Mouse (Mus musculus): ENCODE results near the gene Ckap2l. TPM values are rescaled to one million over a fixed set of nuclear protein-coding genes. Genes with fewer than 3 reads are reported as not detected.

Gene Ckap2l
- total and polyA plus RNA-seq, 2 experiments from 2014 or later: 9.1 to 9.8 TPM

DNA sequence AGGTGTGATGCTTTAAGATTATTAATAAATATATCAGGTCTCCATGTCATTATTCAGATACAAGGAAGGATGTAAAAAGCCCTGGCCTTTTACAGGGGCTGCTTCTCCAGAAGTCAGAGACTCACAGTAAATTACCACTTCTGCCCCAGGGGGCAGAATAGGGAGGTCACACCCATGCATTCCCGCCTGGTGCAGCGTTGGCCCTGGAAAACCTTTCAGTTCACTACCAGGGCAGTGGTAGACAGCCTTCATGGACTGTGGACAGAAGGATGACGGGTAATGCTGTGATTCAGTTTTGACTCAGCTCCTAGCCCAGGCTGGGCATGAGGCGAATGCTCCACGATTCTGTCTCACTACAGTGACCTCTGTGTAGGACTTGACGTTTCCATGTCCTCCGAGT, 50.6 kb downstream of the Ckap2l start:
- WGBS: 87% methylated on average over 7 of the region's 7 CpGs
- Histone ChIP-seq H3K36me3 (ENCODE audit: insufficient read depth) (no peaks in the 10 kb centered on the region), H3K27ac (ENCODE audit: low read depth, low read length) (no peak overlapping the region), H3K9ac (no peak overlapping the region), H3K4me1 (ENCODE audit: insufficient read depth) (no peaks in the 10 kb centered on the region), H3K27me3 (ENCODE audit: insufficient read depth, low read length) (no peaks in the 10 kb centered on the region), H3K4me3 (ENCODE audit: low read depth, low read length) (no peak overlapping the region), H3K9me3 (ENCODE audit: low read length) (no peaks in the 10 kb centered on the region), H3K4me2 (ENCODE audit: low read depth) (no peak overlapping the region)
- TF ChIP-seq CTCF (IDR thresholded peaks at IDR 0.05; ENCODE audit: low read depth): no peak
- DNase-seq (no peak), ATAC-seq (no peak)

DNA sequence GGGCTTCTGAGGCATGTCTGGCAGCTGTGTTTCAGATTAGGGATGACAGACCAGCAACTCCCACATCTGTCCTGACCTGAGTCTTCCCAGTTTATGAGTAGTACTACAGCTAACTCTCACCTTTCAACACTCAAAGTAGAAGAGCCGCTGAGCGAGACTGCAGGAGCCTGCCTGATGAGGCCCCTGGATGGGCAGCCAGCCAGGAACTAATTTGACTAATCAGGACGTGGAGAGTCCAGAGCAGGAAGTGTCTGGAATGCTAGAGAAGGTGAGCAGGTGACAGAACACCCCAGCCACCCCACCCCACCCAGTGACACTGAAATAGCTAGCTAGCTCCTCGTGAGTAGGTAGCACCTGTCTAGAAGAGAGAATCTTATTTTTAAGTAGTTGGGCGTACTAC, 51.4 kb downstream of the Ckap2l start:
- DNase-seq: no peak
- WGBS: 45% methylated on average over 5 of the region's 5 CpGs
- Histone ChIP-seq H3K9me3 (ENCODE audit: low read length) (no peaks in the 10 kb centered on the region), H3K4me1 (ENCODE audit: insufficient read depth) (no peaks in the 10 kb centered on the region), H3K27me3 (ENCODE audit: insufficient read depth, low read length) (no peaks in the 10 kb centered on the region), H3K36me3 (ENCODE audit: insufficient read depth) (no peaks in the 10 kb centered on the region), H3K4me3 (ENCODE audit: low read depth, low read length) (no peak overlapping the region), H3K4me2 (ENCODE audit: low read depth) (no peak overlapping the region), H3K27ac (ENCODE audit: low read depth, low read length) (no peak overlapping the region), H3K9ac (no peak overlapping the region)
- no peak for TF ChIP-seq CTCF (IDR thresholded peaks at IDR 0.05; ENCODE audit: low read depth)
- ATAC-seq: no peak

DNA sequence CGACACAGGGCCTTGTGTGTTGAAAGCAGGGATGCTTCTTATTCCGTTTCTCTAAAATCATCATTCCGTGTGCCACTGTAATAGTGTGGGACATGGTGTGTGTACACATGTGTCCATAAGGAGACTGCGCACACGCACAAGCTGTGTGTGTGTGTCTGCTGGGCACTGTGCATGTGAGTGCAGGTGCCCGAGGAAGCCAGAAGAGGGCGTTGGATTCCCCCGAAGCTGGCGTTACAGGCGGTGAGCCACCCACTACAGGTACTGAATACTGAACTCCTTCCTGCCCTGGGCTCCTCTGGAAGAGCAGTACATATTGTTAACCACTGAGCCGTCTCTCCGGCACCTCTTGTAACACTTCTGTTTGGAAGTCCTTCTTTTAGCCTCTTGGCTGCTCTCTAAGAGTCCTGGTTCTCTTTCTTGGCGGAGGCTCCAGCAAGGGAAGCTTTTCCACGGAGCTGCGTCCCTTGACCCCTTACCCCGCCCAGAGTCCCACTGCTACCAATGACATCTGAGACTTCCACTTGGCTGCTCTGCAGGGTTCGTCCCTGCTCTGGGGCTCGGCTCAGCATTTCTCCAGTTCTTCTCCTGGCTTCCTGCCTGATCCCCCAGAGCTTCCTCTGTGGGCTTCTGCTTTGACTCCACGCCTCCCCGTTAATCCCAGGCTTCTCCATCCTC, 52.4 kb downstream of the Ckap2l start:
- no peak overlapping the region for H3K9ac ChIP-seq
- H3K4me1 ChIP-seq (ENCODE audit: insufficient read depth): no peaks in the 10 kb centered on the region
- WGBS: 84% methylated on average over 20 of the region's 20 CpGs
- H3K4me2 ChIP-seq (ENCODE audit: low read depth): no peak overlapping the region
- H3K36me3 ChIP-seq (ENCODE audit: insufficient read depth): no peaks in the 10 kb centered on the region
- no peak for DNase-seq
- TF ChIP-seq CTCF (IDR thresholded peaks at IDR 0.05; ENCODE audit: low read depth): no peak
- H3K27ac ChIP-seq (ENCODE audit: low read depth, low read length): no peak overlapping the region
- no peak for ATAC-seq
- H3K9me3 ChIP-seq (ENCODE audit: low read length): no peaks in the 10 kb centered on the region
- no peaks in the 10 kb centered on the region for H3K27me3 ChIP-seq (ENCODE audit: insufficient read depth, low read length)
- H3K4me3 ChIP-seq (ENCODE audit: low read depth, low read length): no peak overlapping the region

DNA sequence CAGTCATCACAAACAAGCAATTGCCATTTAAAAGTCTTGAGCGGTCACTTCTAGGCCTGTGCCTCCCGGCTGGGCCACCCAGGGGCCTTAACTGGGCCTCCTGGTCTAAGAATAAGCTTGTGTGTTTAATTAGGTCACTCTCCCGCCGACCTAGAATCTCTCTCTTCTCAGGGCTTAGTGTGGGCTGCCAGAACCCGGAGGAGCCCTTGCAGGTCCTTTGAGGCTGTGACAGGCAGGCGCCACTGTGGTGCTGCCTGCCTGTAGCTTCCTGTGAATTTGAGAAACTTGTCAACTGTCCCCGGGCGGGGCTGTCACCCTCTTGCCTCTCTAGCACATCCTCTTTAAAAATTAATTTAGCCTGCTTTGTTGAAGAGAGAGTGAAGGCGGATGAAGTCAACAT, 53.2 kb downstream of the Ckap2l start:
- no peaks in the 10 kb centered on the region for H3K4me1 ChIP-seq (ENCODE audit: insufficient read depth)
- no peaks in the 10 kb centered on the region for H3K27me3 ChIP-seq (ENCODE audit: insufficient read depth, low read length)
- H3K9me3 ChIP-seq (ENCODE audit: low read length): no peaks in the 10 kb centered on the region
- TF ChIP-seq CTCF (IDR thresholded peaks at IDR 0.05; ENCODE audit: low read depth): no peak
- 35% methylated on average over 9 of the region's 9 CpGs for WGBS
- H3K36me3 ChIP-seq (ENCODE audit: insufficient read depth): no peaks in the 10 kb centered on the region
- no peak overlapping the region for H3K27ac ChIP-seq (ENCODE audit: low read depth, low read length)
- no peak overlapping the region for H3K4me2 ChIP-seq (ENCODE audit: low read depth)
- H3K4me3 ChIP-seq (ENCODE audit: low read depth, low read length): no peak overlapping the region
- ATAC-seq: 0 out of 2 replicates have a peak, but pooled peaks have one; percentile 23
- DNase-seq: no peak
- H3K9ac ChIP-seq: no peak overlapping the region

DNA sequence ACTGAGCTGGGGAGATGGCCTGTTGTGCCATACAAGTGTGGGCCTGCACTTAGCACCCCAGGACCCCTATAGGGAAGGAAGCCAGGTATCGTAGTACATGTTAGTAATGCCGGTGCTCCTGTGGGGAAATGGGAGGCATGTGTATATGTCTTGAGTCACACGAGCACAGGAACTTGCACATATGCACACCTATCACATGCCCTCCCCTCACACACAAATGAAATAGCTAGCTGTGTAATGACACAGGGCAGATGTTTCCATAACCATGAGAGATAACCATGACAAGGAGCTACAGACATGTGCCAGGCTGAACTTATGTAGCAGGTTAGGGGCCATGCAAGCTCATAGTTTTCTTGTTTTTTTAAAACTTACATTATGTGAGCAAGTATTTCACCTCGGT, 54.0 kb downstream of the Ckap2l start:
- WGBS: 95% methylated on average over 4 of the region's 4 CpGs
- Histone ChIP-seq H3K4me2 (ENCODE audit: low read depth) (no peak overlapping the region), H3K9ac (no peak overlapping the region), H3K36me3 (ENCODE audit: insufficient read depth) (no peaks in the 10 kb centered on the region), H3K27me3 (ENCODE audit: insufficient read depth, low read length) (no peaks in the 10 kb centered on the region), H3K9me3 (ENCODE audit: low read length) (no peaks in the 10 kb centered on the region), H3K4me1 (ENCODE audit: insufficient read depth) (no peaks in the 10 kb centered on the region), H3K4me3 (ENCODE audit: low read depth, low read length) (no peak overlapping the region), H3K27ac (ENCODE audit: low read depth, low read length) (no peak overlapping the region)
- DNase-seq (no peak), ATAC-seq (no peak)
- TF ChIP-seq CTCF (IDR thresholded peaks at IDR 0.05; ENCODE audit: low read depth): no peak

DNA sequence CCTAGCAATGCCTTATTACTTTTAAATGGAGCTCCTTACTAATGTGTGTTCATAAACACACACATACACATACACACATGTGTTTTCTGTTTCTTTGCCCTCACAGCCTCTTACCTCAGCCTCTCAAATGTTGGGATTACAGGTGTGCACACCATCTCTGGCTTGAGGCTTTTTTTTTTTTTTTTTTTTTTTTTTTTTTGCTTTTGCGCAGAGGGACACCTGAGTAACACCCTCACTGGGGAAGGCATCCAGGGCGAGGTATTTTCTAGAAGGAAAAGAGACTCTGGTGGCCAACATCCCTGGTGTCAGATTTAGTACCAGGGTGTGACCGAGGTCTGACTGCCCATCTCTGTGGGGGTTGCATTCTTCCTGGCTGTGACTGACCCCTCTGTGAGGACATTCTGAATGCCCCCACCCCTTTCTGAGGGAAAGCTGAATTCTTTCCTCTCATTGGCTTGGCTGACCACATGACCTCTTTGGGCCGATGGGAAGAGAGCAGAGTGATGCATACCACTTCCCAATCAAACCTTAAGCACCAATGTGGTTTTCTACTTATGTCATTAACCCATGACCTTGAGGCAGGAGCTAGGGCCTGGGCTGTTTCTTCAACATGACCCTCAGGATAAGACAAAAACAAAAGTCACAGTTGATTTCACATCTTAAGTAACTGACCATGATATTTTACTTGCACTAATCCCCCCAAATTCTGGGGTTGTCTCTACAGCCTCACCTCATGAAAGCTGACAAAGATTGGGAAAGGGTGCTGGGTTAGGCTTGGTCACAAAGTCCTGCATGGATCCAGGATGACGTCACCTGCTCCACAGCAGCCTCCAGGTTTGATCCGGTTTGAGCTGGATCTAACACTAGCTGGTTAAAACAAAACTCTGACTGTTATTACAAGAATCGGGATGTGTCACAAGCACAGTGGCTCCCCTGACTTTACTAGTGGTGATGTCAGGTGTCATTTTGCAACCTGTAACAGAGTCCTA, 54.9 kb downstream of the Ckap2l start:
- no peaks in the 10 kb centered on the region for H3K9me3 ChIP-seq (ENCODE audit: low read length)
- H3K4me1 ChIP-seq (ENCODE audit: insufficient read depth): no peaks in the 10 kb centered on the region
- no peak overlapping the region for H3K9ac ChIP-seq
- no peak for TF ChIP-seq CTCF (IDR thresholded peaks at IDR 0.05; ENCODE audit: low read depth)
- WGBS: 69% methylated on average over 7 of the region's 7 CpGs
- ATAC-seq (no peak), DNase-seq (no peak)
- H3K4me3 ChIP-seq (ENCODE audit: low read depth, low read length): no peak overlapping the region
- H3K36me3 ChIP-seq (ENCODE audit: insufficient read depth): no peaks in the 10 kb centered on the region
- H3K27me3 ChIP-seq (ENCODE audit: insufficient read depth, low read length): no peaks in the 10 kb centered on the region
- H3K4me2 ChIP-seq (ENCODE audit: low read depth): no peak overlapping the region
- no peak overlapping the region for H3K27ac ChIP-seq (ENCODE audit: low read depth, low read length)
